Mouse (Mus musculus): Measurements from ENCODE around the gene Cd300lb. TPM values are rescaled to one million over a fixed set of nuclear protein-coding genes. Genes with fewer than 3 reads are reported as not detected.
A peak's percentile ranks its signal among the peaks of the same experiment; 100 is the strongest.

Gene Cd300lb
- polyA plus RNA-seq, 2 experiments = 0.66 to 1.5 TPM

GRCm38 (mm10) chr11:114875301-114875801, 58.8 kb downstream of the Cd300lb start:
- ATAC-seq (ENCODE audit: insufficient read depth) (no peak), DNase-seq (ENCODE audit: low read depth in 3 of 3, low spot score in 3 of 3) (no peak)
- no peaks in the 10 kb centered on the region for H3K36me3 ChIP-seq (replicated peaks; ENCODE audit: control insufficient read depth, insufficient read depth, low read depth)
- H3K9ac ChIP-seq (replicated peaks) = no peak overlapping the region
- H3K4me2 ChIP-seq (ENCODE audit: low read depth) = no peak overlapping the region
- H3K4me3 ChIP-seq (ENCODE audit: insufficient read depth in 1 of 2, low read depth in 2 of 2, low read length in 2 of 2) = no peak overlapping the region
- TF ChIP-seq EP300 (IDR thresholded peaks at IDR 0.05; ENCODE audit: low read depth) (no peak), CTCF (IDR thresholded peaks at IDR 0.05; ENCODE audit: low read depth) (no peak)
- H3K27me3 ChIP-seq (ENCODE audit: control insufficient read depth, insufficient read depth, low read length) = no peaks in the 10 kb centered on the region
- peaks cover 0 to 18% of the 10 kb centered on the region in 2 experiments; a peak in 3 of 4 replicates for H3K4me1 ChIP-seq (replicated peaks; ENCODE audit: control insufficient read depth in 2 of 2, insufficient read depth in 2 of 2, low read length in 1 of 2)
- no peak overlapping the region for H3K27ac ChIP-seq
- WGBS (ENCODE audit: insufficient replicate concordance) = 39% methylated on average over 9 of the region's 9 CpGs
- no peaks in the 10 kb centered on the region for H3K9me3 ChIP-seq (ENCODE audit: control insufficient read depth, low read length)

- Histone ChIP-seq H3K36me3 (replicated peaks; ENCODE audit: control insufficient read depth, insufficient read depth, low read depth) (no peaks in the 10 kb centered on the region), H3K4me1 (replicated peaks; ENCODE audit: control insufficient read depth in 2 of 2, insufficient read depth in 2 of 2, low read length in 1 of 2) (peaks cover 0 to 18% of the 10 kb centered on the region in 2 experiments; a peak in 3 of 4 replicates), H3K9ac (replicated peaks) (no peak overlapping the region), H3K4me2 (ENCODE audit: low read depth) (no peak overlapping the region), H3K4me3 (ENCODE audit: insufficient read depth in 1 of 2, low read depth in 2 of 2, low read length in 2 of 2) (no peak overlapping the region), H3K27me3 (ENCODE audit: control insufficient read depth, insufficient read depth, low read length) (no peaks in the 10 kb centered on the region), H3K27ac (no peak overlapping the region), H3K9me3 (ENCODE audit: control insufficient read depth, low read length) (no peaks in the 10 kb centered on the region)
- WGBS (ENCODE audit: insufficient replicate concordance) = 53% methylated on average over 9 of the region's 9 CpGs
- no peak for TF ChIP-seq CTCF (IDR thresholded peaks at IDR 0.05; ENCODE audit: low read depth)
- no peak for DNase-seq (ENCODE audit: low read depth in 3 of 3, low spot score in 3 of 3)
- no peak for ATAC-seq (ENCODE audit: insufficient read depth)
Measured at GRCm38 (mm10) chr11:114874226-114875145, 59.7 kb downstream of the Cd300lb start.

- Histone ChIP-seq H3K27ac (no peak overlapping the region), H3K9ac (replicated peaks) (no peak overlapping the region), H3K36me3 (replicated peaks; ENCODE audit: control insufficient read depth, insufficient read depth, low read depth) (no peaks in the 10 kb centered on the region), H3K4me1 (replicated peaks; ENCODE audit: control insufficient read depth in 2 of 2, insufficient read depth in 2 of 2, low read length in 1 of 2) (peaks cover 0 to 19% of the 10 kb centered on the region in 2 experiments; a peak in 3 of 4 replicates), H3K27me3 (ENCODE audit: control insufficient read depth, insufficient read depth, low read length) (no peaks in the 10 kb centered on the region), H3K4me2 (ENCODE audit: low read depth) (no peak overlapping the region), H3K9me3 (ENCODE audit: control insufficient read depth, low read length) (no peaks in the 10 kb centered on the region), H3K4me3 (ENCODE audit: insufficient read depth in 1 of 2, low read depth in 2 of 2, low read length in 2 of 2) (no peak overlapping the region)
- DNase-seq (ENCODE audit: low read depth in 3 of 3, low spot score in 3 of 3) = no peak
- ATAC-seq (ENCODE audit: insufficient read depth) = peak; percentile 12; the same call in 1 of the 2 replicates
- WGBS (ENCODE audit: insufficient replicate concordance) = 25% methylated on average over 6 of the region's 6 CpGs
- TF ChIP-seq EP300 (IDR thresholded peaks at IDR 0.05; ENCODE audit: low read depth) (no peak), CTCF (IDR thresholded peaks at IDR 0.05; ENCODE audit: low read depth) (no peak)
Measured at GRCm38 (mm10) chr11:114873022-114873817, 61.0 kb downstream of the Cd300lb start.

Other genes with a start within 250 kb of the Cd300lb start
- gene Dnaic2, start 207.0 kb downstream of the Cd300lb start, polyA plus RNA-seq (2012; rRNA removed) = 0.03 and 0.17 TPM in 2 replicates
- gene Dnaic2, start 207.0 kb downstream of the Cd300lb start, polyA plus RNA-seq (2014; fragmentation: Nextera tagmentation; extraction: Ambion mirVana) = not detected in 2 replicates
- gene Kif19a, start 169.0 kb downstream of the Cd300lb start, polyA plus RNA-seq (2012; rRNA removed) = 0.09 and 0.10 TPM in 2 replicates
- gene Kif19a, start 169.0 kb downstream of the Cd300lb start, polyA plus RNA-seq (2014; fragmentation: Nextera tagmentation; extraction: Ambion mirVana) = not detected in 2 replicates
- 0.10 TPM in 1 of 2 replicates, not detected in the other for gene Btbd17, start 138.4 kb downstream of the Cd300lb start, polyA plus RNA-seq (2012; rRNA removed)
- gene Btbd17, start 138.4 kb downstream of the Cd300lb start, polyA plus RNA-seq (2014; fragmentation: Nextera tagmentation; extraction: Ambion mirVana) = not detected in 2 replicates
- 0.04 TPM in 1 of 2 replicates, not detected in the other for gene Gpr142, start 135.5 kb downstream of the Cd300lb start, polyA plus RNA-seq (2012; rRNA removed)
- gene Gpr142, start 135.5 kb downstream of the Cd300lb start, polyA plus RNA-seq (2014; fragmentation: Nextera tagmentation; extraction: Ambion mirVana) = not detected in 2 replicates
- 4.8 and 5.0 TPM in 2 replicates for gene Gprc5c, start 83.2 kb downstream of the Cd300lb start, polyA plus RNA-seq (2012; rRNA removed)
- 8.0 and 9.8 TPM in 2 replicates for gene Gprc5c, start 83.2 kb downstream of the Cd300lb start, polyA plus RNA-seq (2014; fragmentation: Nextera tagmentation; extraction: Ambion mirVana)
- 2.1 and 3.1 TPM in 2 replicates for gene Cd300a, start 44.3 kb downstream of the Cd300lb start, polyA plus RNA-seq (2012; rRNA removed)
- gene Cd300a, start 44.3 kb downstream of the Cd300lb start, polyA plus RNA-seq (2014; fragmentation: Nextera tagmentation; extraction: Ambion mirVana) = 3.6 and 3.7 TPM in 2 replicates
- gene Cd300c, start 34.8 kb upstream of the Cd300lb start, polyA plus RNA-seq (2012; rRNA removed) = 0.18 TPM in 1 of 2 replicates, not detected in the other
- not detected in 2 replicates for gene Cd300c, start 34.8 kb upstream of the Cd300lb start, polyA plus RNA-seq (2014; fragmentation: Nextera tagmentation; extraction: Ambion mirVana)
- gene Cd300ld, start 55.5 kb upstream of the Cd300lb start, polyA plus RNA-seq (2012; rRNA removed) = 0.75 and 0.89 TPM in 2 replicates
- gene Cd300ld, start 55.5 kb upstream of the Cd300lb start, polyA plus RNA-seq (2014; fragmentation: Nextera tagmentation; extraction: Ambion mirVana) = 0.63 and 1.1 TPM in 2 replicates
- 3.7 and 4.8 TPM in 2 replicates for gene Cd300c2, start 67.5 kb upstream of the Cd300lb start, polyA plus RNA-seq (2012; rRNA removed)
- 7.6 and 7.8 TPM in 2 replicates for gene Cd300c2, start 67.5 kb upstream of the Cd300lb start, polyA plus RNA-seq (2014; fragmentation: Nextera tagmentation; extraction: Ambion mirVana)
- not detected in 2 replicates for gene Cd300ld2, start 81.8 kb upstream of the Cd300lb start, polyA plus RNA-seq (2012; rRNA removed)
- gene Cd300ld2, start 81.8 kb upstream of the Cd300lb start, polyA plus RNA-seq (2014; fragmentation: Nextera tagmentation; extraction: Ambion mirVana) = not detected in 2 replicates
- gene Cd300ld4, start 92.6 kb upstream of the Cd300lb start, polyA plus RNA-seq (2012; rRNA removed) = 0.09 and 0.10 TPM in 2 replicates
- not detected in 2 replicates for gene Cd300ld4, start 92.6 kb upstream of the Cd300lb start, polyA plus RNA-seq (2014; fragmentation: Nextera tagmentation; extraction: Ambion mirVana)
- 0.13 TPM in 1 of 2 replicates, not detected in the other for gene Cd300ld5, start 103.4 kb upstream of the Cd300lb start, polyA plus RNA-seq (2012; rRNA removed)
- not detected in 2 replicates for gene Cd300ld5, start 103.4 kb upstream of the Cd300lb start, polyA plus RNA-seq (2014; fragmentation: Nextera tagmentation; extraction: Ambion mirVana)
- 0.27 and 0.63 TPM in 2 replicates for gene Cd300ld3, start 114.0 kb upstream of the Cd300lb start, polyA plus RNA-seq (2012; rRNA removed)
- gene Cd300ld3, start 114.0 kb upstream of the Cd300lb start, polyA plus RNA-seq (2014; fragmentation: Nextera tagmentation; extraction: Ambion mirVana) = not detected in 2 replicates
- 0.44 and 0.56 TPM in 2 replicates for gene Cd300e, start 127.8 kb upstream of the Cd300lb start, polyA plus RNA-seq (2012; rRNA removed)
- 0.22 and 0.29 TPM in 2 replicates for gene Cd300e, start 127.8 kb upstream of the Cd300lb start, polyA plus RNA-seq (2014; fragmentation: Nextera tagmentation; extraction: Ambion mirVana)
- 1.5 and 1.7 TPM in 2 replicates for gene Rab37, start 157.0 kb upstream of the Cd300lb start, polyA plus RNA-seq (2012; rRNA removed)
- 1.8 and 2.0 TPM in 2 replicates for gene Rab37, start 157.0 kb upstream of the Cd300lb start, polyA plus RNA-seq (2014; fragmentation: Nextera tagmentation; extraction: Ambion mirVana)
- 1.5 and 1.6 TPM in 2 replicates for gene Cd300lf, start 199.6 kb upstream of the Cd300lb start, polyA plus RNA-seq (2012; rRNA removed)
- 0.97 and 1.1 TPM in 2 replicates for gene Cd300lf, start 199.6 kb upstream of the Cd300lb start, polyA plus RNA-seq (2014; fragmentation: Nextera tagmentation; extraction: Ambion mirVana)
- 37.9 and 41.4 TPM in 2 replicates for gene Slc9a3r1, start 229.0 kb upstream of the Cd300lb start, polyA plus RNA-seq (2012; rRNA removed)
- 49.6 and 58.3 TPM in 2 replicates for gene Slc9a3r1, start 229.0 kb upstream of the Cd300lb start, polyA plus RNA-seq (2014; fragmentation: Nextera tagmentation; extraction: Ambion mirVana)